Mouse (Mus musculus): Measurements from ENCODE around the gene Ptprt.

The Ptprt gene

DNA sequence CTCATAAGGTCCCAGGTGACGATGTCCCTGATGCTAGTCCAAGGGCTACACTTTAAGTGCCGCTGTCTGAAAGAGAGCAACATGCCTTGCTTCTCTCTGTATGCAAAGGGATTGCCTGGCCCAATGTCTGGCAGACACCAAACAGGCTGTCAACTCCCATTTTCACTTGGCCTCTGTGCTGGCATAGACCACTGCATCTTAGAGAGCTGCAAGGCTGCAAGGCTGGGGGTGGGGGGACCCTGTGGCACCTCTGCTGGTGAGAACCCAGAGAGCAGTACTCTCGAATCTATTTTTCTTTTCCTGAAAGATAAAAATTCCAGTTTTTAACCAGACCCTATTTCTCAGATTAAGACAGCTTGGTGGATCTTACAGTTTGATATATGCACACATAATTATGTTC is 69.6 kb downstream of the Ptprt start:
- DNase-seq (ENCODE audit: low spot score in 2 of 2), result no peak

DNA sequence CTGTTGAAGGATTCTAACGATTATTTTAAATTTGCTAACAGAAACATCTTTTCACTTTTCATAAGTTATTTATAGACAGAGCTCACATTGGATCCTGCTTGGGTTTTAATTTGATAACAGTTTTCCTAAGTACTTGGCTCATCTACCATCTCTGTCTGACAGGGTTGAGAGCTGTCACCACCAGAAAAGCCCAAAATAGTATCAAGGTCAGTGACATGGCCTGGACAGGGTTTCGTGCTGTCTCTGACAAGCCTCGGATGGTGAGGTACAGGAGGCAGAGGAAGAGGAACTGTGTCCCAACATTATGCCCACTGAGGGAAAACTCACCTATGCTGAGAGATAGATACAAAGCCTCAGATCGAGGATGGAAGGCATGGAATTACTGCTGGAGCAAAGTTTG is 79.3 kb downstream of the Ptprt start:
- no peak for DNase-seq (ENCODE audit: low spot score in 2 of 2)

DNA sequence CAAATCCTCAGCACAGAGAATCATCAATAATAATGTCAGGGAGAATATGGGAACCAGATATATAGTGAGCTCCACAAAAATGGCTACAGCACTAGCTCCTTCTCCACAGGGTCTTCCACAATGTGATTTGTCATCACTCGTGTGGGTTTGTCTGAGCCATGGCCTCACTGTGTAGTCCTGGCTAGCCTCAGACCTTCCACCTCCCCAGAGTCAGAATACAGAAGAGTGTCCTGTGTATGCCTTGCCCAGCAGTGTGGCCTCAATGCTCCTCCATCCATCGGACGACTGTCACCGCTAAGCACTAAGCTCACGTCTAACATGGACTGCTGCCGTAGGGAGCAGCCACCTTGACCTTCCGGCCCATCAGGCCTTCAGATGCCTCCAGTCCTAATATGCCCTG is 83.1 kb downstream of the Ptprt start:
- no peak for DNase-seq (ENCODE audit: low spot score in 2 of 2)

DNA sequence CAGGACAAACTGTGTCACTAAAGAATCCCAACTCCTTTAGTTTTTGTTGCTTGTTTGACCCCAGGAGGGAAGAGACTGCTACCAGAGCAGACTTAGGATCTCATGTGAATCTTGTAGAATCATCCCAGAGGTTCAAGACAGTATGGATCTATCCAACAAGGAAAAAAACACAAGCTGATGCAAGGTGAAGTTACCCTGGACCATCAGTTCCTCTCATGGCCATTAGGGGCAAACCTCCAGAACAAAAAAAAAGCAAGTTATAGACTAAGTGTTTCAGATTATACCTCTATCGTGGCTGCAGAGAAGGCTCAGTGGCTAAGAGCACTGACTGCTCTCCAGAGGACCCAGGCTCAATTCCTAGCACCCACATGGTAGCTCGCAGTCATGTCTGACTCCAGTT is 88.1 kb downstream of the Ptprt start:
- DNase-seq (ENCODE audit: low spot score in 2 of 2), result no peak

DNA sequence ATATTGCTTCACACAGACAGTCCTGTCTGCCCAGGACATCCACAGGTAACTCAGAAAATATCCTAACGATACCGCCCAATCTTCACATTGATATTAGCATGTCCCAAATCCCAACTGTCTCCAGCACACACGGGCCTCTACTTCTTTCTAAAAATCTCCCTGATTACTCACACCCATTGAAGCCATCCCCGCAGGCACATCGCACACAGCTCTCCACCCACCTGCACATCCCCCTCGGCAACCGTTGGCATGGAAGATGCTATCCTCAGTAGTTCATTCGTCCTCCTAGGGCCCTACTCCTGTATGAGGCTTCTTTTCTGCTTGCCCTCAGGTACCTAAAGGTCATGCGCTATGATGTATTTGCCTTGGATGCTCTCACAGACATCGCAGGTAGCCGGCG is 89.9 kb downstream of the Ptprt start:
- no peak for DNase-seq (ENCODE audit: low spot score in 2 of 2)

DNA sequence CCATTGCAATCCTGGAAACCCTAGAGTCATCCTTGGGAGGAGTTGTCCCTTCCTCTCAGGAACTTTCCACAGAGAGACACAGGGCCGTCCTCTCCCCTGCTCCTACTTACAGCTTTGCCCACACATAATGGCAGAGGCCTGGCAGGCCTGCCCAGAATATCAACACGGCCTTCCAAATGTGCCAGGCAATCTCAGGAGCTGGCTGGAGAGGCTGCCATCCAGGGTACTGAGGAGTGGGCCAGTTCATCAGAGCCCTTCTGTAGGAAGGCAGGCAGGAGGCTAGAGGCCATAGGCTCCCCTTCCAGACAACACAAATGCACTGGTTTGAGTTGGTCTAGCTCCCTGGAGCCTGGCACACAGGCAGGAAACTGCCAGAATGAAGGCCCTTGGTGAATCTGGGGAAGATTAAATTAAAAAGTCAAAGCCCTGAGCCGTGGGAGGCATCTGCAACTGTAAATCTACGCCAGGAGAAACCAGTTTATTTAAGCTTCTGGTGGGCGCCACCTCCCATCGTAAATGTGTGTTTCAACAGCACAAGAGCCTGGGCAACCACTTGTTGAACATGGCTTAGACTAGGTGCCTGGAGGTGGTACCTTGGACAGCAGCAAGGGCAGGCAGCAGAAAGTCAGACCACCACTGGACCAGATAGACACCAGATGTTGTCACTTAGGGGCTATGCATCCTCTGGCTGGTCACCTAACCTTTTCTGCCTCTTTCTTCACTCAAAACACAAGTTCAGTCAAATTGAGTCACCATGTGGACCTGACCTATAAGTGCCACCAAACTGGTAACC is 92.4 kb downstream of the Ptprt start:
- DNase-seq (ENCODE audit: low spot score in 2 of 2), result peak; percentile 11 to 61

DNA sequence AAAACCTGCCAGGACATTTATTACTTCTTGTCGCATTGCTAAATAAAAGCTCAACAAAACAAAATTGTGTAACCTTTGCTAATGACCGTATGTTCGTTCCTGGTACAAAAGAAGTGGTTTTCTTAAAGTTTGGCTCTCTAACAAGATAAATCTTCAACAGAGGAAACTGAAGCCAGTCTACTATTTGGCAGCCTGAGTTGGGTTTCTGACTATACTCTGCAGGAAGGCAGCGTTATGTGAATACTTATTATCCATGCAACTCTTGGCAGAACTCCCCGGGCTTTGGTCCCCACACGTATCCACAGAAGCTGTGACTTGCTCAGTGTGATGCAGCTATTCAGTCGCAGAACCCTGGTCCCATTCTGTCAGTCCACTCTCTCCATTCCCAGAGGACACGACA is 112.6 kb downstream of the Ptprt start:
- peak in 1 of 2 experiments; percentile 17 for DNase-seq (ENCODE audit: low spot score in 2 of 2)

DNA sequence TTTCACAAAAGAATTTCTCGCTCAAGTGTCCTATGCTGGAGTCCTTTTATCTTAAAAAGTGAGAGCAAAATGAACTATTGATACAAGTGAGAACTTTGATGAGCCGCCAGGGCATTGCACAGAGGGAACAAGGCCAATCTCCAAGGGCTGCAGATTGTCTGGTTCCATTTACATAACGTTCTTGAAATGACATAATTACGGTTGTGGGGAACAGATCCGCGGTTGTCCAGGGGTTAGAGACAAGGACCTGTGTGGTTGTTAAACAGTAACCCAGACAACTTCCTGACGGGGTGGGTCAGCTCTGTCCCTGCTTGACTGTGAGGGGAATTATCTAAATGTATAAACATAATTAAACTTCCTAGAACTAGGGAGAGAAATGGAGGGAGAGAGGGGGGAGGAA is 129.3 kb downstream of the Ptprt start:
- DNase-seq (ENCODE audit: low spot score in 2 of 2), result no peak

DNA sequence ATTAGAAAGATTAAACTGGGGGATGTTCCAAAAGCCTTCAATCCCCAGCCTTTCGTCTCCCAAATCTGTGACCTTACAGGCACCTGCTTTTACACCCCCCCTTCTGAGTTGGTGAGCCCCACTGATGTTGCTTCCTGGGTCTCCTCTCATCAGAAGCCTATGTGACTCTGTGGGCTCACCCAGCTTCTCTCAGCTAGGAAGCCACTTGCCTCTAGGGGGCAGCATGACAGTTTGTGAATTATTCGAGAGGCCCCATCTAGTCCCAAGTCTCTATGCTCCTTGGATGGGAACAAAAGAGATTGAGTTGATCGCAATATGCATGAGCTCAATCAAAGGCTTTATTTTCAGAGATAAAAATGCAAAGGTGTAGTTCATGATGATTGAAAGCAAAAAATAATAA is 132.0 kb downstream of the Ptprt start:
- no peak for DNase-seq (ENCODE audit: low spot score in 2 of 2)

DNA sequence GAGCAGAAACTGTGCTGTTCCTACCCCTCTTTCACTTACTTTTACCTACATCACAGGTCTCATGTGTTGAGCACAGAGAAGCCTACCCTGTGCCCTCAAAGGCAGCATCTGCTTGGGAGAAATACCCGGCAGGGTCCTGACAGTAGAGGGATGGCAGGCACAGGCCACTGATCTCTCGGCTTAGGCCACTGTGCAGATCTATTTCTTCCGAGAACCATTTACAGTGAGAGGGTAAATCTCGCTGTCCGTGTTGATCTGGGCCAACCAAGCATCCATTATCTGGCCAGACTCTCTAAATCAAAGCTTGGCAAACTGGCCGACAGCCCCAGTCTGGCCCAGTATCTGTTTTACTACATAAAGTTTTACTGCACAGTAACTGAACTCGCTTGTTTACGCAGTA is 145.0 kb downstream of the Ptprt start:
- no peak for DNase-seq (ENCODE audit: low spot score in 2 of 2)

DNA sequence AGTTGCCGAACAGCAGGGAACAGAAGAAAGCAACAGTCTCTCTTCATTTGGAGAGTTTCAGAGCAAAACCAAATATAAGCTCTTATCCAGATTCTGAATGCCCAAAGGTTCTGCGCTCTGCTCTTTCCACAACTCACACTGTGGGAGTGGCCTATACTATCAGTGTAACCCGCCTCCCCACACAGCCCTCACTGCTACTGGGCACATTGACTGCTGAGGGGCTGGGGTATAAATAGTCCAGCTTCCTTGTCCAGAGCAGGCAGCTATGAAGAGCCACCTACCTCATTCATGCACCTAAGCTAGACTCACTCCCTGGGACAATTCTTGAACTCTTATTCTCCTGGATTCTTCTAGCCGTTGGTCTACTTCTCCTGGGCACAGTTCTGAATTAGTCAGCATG is 147.9 kb downstream of the Ptprt start:
- no peak for DNase-seq (ENCODE audit: low spot score in 2 of 2)

DNA sequence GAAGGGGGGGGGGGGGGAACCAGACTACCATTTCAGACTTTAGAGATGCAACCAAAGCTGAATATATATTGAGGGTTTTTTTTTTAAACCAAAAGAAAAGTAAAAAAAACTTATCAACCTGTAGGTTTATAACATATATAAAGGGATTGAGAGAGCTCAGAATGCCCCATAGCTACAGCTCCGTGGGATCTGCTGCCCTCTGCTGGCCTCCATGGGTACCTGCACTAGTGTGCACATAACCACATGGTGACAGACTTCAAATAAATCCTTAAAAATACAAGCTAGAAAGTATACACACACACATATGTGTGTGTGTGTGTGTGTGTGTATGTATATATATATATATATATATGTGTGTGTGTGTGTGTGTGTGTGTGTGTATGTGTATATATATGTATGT is 148.9 kb downstream of the Ptprt start:
- no peak for DNase-seq (ENCODE audit: low spot score in 2 of 2)

DNA sequence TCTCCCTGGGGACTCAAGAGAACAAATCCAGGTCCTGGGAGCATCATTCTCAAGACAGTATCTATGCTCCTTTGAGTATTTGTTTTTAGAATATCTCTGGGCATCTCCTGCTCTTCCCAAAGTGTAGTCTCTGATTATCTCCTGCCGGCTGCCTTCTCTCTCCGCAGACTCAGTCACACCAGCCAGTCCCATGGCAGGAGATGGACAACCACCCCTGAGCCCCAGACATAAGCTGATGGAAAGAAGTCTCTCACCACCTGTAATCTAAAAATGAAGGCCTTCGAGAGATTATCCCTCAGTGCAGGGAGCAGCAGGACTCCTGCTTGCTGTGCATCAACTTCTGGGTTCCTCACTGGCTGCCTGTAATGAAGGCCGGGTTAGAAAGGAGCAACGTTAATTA is 151.9 kb downstream of the Ptprt start:
- no peak for DNase-seq (ENCODE audit: low spot score in 2 of 2)

DNA sequence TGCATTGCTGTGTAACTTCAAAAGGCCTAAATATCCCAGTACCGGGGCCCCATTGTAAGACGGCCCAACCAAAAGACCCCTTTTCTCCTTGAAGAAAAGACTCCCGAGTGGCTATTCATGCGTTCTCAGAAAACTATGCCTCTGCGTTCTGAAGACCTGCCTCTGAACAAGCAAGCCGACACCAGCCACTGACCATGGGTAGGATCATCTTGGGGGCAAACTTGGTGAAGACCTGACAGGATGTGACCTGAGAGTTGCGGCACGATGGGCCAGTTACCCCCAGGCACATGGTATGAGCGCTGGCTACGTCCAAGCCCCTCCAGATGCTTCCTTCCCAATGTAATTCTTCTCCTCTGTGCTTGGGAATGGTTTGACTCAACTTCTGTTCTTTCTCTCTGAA is 153.3 kb downstream of the Ptprt start:
- no peak for DNase-seq (ENCODE audit: low spot score in 2 of 2)

DNA sequence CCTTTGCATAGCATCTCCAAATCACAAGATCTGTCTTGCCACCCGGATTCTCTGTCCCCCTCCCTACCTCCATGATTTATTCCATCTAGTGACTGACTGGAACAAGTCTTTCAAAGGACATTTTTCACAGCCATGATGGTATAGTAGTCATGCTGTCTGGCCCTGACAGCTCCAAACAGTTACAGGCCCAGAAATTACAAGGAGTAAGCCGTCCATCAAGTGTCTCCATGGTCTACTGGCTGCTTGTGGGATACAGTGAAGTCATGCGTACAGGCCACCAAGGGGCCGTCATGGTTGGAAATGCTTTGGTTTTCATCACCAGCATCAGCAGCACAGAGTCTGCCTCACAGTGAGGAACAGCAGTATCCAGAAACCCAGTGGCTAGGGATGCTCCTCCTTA is 156.1 kb downstream of the Ptprt start:
- no peak for DNase-seq (ENCODE audit: low spot score in 2 of 2)

DNA sequence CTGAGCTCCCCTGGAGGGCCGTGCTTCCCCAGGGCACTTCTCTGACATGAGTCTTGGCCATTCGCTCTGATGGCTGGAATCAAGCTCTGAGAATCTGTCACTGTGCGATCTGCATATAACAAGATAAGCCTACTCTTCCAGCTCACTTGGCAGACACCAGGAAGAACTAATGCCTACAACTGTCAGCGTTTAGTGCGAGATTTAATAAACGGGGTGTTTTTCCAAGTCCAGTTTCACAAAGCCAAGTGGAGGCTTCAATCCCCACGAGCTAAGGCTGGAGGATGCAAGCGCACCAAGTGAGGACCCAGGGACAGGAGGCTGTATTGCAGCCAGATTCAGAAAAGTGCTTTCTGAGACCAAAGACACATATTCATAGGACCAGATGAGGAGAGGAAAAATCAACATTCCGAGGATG is 161.4 kb downstream of the Ptprt start:
- no peak for DNase-seq (ENCODE audit: low spot score in 2 of 2)

DNA sequence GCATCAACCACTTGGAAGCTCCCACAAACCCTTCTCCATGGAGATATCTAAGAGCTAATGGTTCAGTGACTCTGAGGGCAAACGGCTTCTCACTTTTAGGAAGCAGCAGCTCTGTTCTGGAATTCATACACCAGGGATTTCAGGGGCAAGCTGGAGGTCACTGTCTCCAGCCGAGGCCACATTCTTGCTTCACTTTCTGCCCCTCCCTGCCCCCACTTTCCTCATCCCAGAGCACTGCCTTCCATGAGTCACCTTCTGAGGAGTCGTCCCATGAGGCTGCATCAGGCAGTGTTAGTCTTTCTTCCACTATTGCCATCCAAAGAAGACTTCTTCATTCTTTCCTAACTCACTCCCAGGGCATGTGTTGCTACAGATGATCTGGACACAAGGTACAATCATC is 162.8 kb downstream of the Ptprt start:
- DNase-seq (ENCODE audit: low spot score in 2 of 2), result no peak

DNA sequence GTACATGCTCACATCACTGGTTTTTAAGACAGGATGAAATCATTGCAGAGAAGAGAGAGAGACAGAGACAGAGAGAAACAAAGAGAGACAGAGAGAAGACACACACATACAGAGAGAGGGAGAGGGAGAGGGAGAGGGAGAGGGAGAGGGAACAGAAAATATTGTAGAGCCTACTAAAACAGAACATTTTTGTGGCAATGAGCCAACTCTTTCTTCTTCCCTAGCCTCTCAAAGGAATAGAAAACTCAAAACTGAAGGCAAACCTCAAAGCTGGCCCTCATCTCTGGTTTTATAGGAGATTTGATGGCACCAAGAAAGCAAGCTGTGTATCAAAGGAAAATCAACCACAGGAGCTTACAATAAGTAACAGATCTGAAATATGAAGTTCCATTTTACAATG is 176.9 kb downstream of the Ptprt start:
- no peak for DNase-seq (ENCODE audit: low spot score in 2 of 2)

DNA sequence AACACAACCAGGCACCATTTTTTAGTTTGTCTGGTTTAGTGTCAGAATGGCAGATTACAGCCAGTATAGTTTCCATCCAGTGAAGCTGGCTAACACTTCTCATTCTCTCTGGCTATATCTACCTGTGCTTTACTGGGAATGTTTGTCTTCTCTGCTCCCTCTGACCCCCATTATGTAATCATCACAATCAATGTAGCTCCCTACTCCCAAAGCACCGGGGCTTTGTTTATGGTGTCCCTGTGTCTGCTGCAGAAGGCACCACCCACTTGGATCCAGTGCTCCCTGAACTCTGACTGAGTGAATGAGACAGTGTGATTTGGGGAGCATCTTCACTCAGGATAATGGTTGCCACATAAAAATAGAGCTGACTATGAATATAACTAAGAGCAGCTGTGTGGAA is 217.8 kb downstream of the Ptprt start:
- DNase-seq (ENCODE audit: low spot score in 2 of 2), result no peak

DNA sequence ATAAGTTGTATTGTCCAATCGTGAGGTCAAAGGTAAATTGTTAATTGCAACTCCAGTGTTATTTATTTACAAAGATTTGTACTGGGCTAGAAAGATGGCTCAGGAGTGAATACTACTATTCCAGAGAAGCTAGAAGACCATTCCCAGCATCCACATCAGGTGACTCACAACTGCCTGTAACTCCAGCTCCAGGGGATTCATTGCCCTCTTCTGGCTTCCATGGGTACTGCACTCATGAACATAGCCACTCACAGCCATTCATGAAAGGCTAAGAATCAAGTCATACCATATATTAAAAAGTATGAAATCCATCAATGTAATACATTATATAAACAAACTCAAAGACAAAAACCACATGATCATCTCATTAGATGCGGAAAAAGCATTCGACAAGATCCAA is 224.3 kb downstream of the Ptprt start:
- DNase-seq (ENCODE audit: low spot score in 2 of 2), result no peak

DNA sequence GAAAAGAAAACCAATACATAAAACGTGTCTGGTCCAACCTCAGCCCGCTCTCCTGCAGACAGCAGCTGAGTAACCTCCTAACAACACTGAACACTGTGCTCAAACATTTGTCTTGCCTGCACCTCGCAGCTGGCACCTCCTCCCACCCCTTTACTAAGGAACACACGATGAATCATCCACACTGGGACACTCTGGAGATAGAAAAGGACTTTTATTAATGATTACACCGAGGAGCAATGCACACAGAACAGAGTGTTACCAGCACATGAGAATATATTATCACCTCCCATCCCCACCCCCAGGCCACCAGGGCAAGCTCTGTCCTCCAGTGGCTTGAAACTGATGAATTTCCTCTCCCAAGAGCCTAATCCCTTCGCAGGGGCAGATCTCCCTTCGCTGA is 230.8 kb downstream of the Ptprt start:
- peak; percentile 60 to 68 for DNase-seq (ENCODE audit: low spot score in 2 of 2)

DNA sequence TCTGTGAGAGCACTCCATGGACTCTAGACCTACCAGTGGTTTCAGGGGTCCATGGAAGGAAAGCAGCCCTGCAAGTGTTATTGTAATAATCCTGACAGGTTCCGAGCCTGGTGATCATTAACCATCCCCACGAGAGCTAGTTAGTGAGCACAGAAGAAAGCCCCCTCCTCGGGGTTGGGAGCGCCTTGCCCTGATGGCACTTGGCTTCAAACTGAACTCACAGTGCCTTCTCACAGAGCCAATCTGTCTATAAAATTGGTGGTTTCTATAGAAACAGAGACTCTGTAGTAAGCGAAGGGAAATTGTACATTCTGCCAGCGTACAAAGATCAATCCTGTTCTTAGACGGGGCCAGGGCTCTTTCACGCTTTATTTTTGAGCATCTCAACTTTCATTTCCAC is 234.8 kb downstream of the Ptprt start:
- DNase-seq (ENCODE audit: low spot score in 2 of 2), result no peak

DNA sequence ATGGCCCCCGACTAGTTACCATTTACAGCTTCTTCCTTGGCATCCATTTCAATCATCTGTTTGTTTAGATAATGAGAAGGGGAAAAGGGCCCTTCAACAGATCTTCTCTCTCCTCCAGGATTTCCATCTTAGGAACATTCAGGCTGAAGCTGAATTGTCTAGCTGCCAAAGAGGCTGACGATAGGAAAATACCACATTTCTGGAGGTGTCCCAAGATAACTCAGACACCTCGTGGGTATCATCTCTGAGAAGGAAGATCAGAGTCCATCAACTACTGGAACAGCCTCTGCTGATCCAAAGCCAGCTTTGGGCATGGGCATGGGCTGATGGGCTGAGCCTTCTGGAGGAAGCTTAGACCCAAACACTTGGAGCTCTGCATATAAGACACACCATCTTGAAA is 242.8 kb downstream of the Ptprt start:
- DNase-seq (ENCODE audit: low spot score in 2 of 2), result no peak

DNA sequence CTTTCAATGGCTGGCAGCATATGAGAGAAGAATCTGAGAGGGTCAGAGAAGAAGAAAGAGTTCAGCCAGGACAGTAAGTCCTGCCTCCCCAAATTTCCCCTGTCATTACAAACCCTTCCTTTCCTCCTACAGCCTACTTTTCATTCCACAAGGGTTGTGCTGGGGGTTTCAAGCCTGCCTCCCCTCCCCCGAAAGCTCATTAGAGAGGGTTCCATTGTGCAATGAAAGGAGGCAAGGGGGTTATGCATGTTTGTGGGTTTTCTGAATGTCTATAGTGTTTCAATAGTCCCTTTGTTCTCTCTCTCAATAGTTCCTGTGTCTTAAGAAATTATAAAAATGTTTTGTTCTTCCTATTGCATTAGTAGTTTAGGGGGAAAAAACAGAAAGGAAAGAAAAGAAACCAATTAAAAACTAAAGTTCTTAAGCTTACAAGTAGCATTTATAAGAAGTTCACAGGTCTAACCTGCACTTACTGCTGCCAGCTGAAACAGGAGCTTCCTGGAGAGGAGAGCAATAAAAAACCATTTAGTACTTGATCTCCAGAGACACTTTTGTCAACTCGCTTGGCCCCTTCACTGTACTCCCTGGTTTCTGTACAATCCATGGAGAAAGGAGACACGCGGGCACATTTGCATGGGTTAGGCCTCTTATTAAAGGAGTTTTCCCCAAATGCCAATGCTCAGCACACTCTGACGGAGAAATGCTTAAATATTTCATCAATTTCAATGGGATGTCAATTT is 247.7 kb downstream of the Ptprt start:
- no peak for DNase-seq (ENCODE audit: low spot score in 2 of 2)

Data from frontal cortex, postnatal 36 days (tissue).